Mouse (Mus musculus): ENCODE data around the gene Rai1. TPM values are rescaled to one million over a fixed set of nuclear protein-coding genes. Genes with fewer than 3 reads are reported as not detected.

Gene Rai1
- polyA plus RNA-seq, 1 experiment, result 123 TPM

DNA sequence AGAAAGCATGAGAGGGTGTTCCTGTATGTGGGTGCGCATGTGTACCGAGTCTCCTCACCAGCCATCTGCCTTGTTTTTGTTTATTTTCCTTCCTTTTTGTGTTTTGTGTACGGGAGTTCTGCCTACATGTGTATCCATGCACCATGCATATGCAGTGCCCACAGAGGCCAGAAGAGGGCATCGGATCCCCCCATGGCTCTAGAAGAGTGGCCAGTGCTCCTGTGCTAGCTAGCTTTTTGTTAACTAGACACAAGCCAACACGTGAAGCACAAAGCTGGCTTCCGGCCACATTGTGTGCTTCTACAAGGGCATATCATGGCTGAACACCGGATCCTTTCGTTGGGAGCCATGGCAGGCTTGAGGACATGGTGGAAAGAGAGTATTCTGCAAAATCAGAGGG lies 34.2 kb upstream of the Rai1 start:
- Histone ChIP-seq H3K27ac (ENCODE audit: insufficient read depth, low read depth, low read length) (no peak overlapping the region), H3K4me3 (ENCODE audit: insufficient read depth, low read depth, low read length) (no peak overlapping the region), H3K4me1 (ENCODE audit: control insufficient read depth, insufficient read depth, low read length) (peaks cover 2% of the 10 kb centered on the region; the same call in 1 of the 2 replicates)
- WGBS, result 26% methylated on average over 8 of the region's 8 CpGs
- 0 out of 2 replicates have a peak, but pooled peaks have one; percentile 13 for TF ChIP-seq CTCF (IDR thresholded peaks at IDR 0.05; ENCODE audit: insufficient read depth, low read depth, low read length)
- TF ChIP-seq POLR2A (IDR thresholded peaks at IDR 0.05; ENCODE audit: insufficient read depth, low read depth, low read length), result no peak

DNA sequence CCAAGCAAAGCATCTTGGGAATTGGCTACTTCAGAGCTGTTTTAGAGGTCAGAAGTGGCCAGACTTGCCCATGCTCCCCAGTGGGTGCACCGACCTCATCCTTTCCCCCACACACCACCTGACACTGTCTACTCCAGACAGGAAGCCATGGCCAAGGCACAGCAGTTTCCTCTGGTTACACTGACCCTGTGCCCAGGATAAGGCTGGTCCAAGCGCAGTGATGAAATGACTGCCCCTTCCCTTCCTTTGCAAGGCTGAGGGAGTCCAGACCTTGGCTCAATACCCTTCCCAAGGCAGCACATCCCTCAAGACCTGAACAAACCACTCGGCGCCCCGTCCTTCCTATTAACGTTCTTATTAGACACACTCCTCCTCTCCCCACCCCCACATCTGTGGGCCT lies 33.6 kb upstream of the Rai1 start:
- Histone ChIP-seq H3K4me1 (ENCODE audit: control insufficient read depth, insufficient read depth, low read length) (peaks cover 2% of the 10 kb centered on the region; the same call in 1 of the 2 replicates), H3K4me3 (ENCODE audit: insufficient read depth, low read depth, low read length) (no peak overlapping the region), H3K27ac (ENCODE audit: insufficient read depth, low read depth, low read length) (no peak overlapping the region)
- 91% methylated on average over 6 of the region's 6 CpGs for WGBS
- TF ChIP-seq POLR2A (IDR thresholded peaks at IDR 0.05; ENCODE audit: insufficient read depth, low read depth, low read length) (no peak), CTCF (IDR thresholded peaks at IDR 0.05; ENCODE audit: insufficient read depth, low read depth, low read length) (no peak)

DNA sequence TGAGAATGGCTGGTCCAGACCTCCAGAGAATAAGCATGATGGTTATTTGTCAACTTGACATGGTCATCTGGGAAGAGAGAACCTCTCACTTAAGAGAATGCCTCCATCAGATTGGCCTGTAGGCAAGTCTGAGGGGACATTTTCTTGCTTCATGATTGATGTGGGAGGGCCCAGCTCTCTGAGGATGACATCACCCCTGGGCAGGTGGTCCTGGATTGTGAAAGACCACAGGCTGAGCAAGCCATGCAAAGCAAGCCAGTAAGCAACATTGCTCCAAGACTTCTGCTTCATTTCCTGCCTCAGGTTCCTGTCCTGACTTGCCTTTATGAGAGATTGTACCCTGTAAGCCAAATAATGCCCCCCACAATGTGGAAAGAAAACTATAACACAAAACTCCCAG lies 31.7 kb upstream of the Rai1 start:
- H3K4me3 ChIP-seq (ENCODE audit: insufficient read depth, low read depth, low read length), result no peak overlapping the region
- no peak overlapping the region for H3K27ac ChIP-seq (ENCODE audit: insufficient read depth, low read depth, low read length)
- TF ChIP-seq CTCF (IDR thresholded peaks at IDR 0.05; ENCODE audit: insufficient read depth, low read depth, low read length) (no peak), POLR2A (IDR thresholded peaks at IDR 0.05; ENCODE audit: insufficient read depth, low read depth, low read length) (no peak)
- peaks cover 2% of the 10 kb centered on the region; the same call in 1 of the 2 replicates for H3K4me1 ChIP-seq (ENCODE audit: control insufficient read depth, insufficient read depth, low read length)

DNA sequence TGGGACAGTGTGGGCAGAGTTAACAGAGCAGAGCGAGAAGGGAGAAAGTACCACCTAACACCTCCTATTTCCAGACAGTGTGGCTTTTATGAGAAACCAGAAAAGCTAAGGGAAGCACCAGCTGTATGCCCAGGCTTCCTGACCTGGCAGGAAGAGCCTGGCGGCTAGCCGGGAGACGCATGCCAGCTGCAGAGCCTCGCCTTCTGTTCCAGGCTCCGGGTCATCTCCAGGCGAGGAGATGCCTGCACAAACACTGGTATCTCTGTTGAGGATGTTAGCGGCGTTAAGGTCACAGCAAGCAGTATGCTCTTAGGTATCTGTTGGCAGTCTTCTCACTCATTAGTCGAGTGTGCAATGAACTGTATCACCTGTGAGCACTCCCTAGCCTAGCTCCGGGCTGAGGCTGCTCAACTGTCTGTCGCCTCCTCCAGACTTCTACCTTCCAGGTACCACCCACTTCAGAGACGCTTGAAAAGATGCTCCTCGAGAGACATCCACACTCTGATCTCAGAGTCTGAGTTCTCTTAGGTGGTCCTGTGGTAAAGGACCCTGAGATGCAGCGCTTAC lies 30.8 kb upstream of the Rai1 start:
- H3K4me1 ChIP-seq (ENCODE audit: control insufficient read depth, insufficient read depth, low read length), result peaks cover 2% of the 10 kb centered on the region; the same call in 1 of the 2 replicates
- TF ChIP-seq CTCF (IDR thresholded peaks at IDR 0.05; ENCODE audit: insufficient read depth, low read depth, low read length), result no peak
- no peak for TF ChIP-seq POLR2A (IDR thresholded peaks at IDR 0.05; ENCODE audit: insufficient read depth, low read depth, low read length)
- no peak overlapping the region for H3K27ac ChIP-seq (ENCODE audit: insufficient read depth, low read depth, low read length)
- no peak overlapping the region for H3K4me3 ChIP-seq (ENCODE audit: insufficient read depth, low read depth, low read length)
- WGBS, result 62% methylated on average over 15 of the region's 15 CpGs

DNA sequence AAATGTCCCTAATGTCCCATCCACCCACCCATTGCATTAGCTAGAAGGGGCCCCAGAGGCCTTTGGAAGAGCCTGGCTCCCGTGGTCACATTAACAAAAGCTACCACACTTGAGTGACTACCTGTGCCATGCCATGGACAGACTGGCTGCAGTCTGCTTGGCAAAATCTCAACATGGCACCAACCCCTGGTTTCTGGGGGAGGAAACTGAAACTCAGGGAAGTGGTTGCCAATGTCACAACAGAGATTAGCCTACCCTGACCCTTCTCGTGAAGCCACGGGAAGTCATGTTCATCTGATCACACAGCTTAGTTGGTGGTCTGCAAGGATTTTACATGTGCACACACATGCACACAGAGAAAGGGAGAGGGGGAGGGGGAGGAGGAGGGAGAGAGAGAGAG lies 28.6 kb upstream of the Rai1 start:
- TF ChIP-seq POLR2A (IDR thresholded peaks at IDR 0.05; ENCODE audit: insufficient read depth, low read depth, low read length) (no peak), CTCF (IDR thresholded peaks at IDR 0.05; ENCODE audit: insufficient read depth, low read depth, low read length) (no peak)
- Histone ChIP-seq H3K27ac (ENCODE audit: insufficient read depth, low read depth, low read length) (no peak overlapping the region), H3K4me3 (ENCODE audit: insufficient read depth, low read depth, low read length) (no peak overlapping the region), H3K4me1 (ENCODE audit: control insufficient read depth, insufficient read depth, low read length) (peaks cover 2% of the 10 kb centered on the region; the same call in 1 of the 2 replicates)
- 76% methylated on average over 3 of the region's 3 CpGs for WGBS

DNA sequence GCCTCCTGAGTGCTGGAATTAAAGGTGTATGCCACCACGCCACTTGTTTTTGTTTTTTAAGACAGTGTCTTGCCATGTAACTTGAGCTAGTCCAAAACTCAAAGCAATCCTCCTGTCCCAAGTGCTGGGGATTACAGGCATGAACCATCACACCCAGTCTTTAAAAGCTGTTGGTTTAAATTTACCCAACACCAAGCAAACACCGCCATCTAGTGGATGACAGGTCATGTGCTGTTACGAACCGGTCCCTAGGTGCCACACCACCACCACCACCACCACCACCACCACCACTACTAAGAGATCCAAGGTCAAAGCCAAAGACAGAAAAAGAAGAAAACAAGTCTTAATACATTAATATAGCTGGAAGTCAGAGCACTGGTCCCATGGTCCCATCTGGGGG lies 28.0 kb upstream of the Rai1 start:
- Histone ChIP-seq H3K27ac (ENCODE audit: insufficient read depth, low read depth, low read length) (no peak overlapping the region), H3K4me1 (ENCODE audit: control insufficient read depth, insufficient read depth, low read length) (peaks cover 2% of the 10 kb centered on the region; the same call in 1 of the 2 replicates), H3K4me3 (ENCODE audit: insufficient read depth, low read depth, low read length) (no peak overlapping the region)
- TF ChIP-seq POLR2A (IDR thresholded peaks at IDR 0.05; ENCODE audit: insufficient read depth, low read depth, low read length) (no peak), CTCF (IDR thresholded peaks at IDR 0.05; ENCODE audit: insufficient read depth, low read depth, low read length) (no peak)
- 27% methylated on average over 4 of the region's 4 CpGs for WGBS

DNA sequence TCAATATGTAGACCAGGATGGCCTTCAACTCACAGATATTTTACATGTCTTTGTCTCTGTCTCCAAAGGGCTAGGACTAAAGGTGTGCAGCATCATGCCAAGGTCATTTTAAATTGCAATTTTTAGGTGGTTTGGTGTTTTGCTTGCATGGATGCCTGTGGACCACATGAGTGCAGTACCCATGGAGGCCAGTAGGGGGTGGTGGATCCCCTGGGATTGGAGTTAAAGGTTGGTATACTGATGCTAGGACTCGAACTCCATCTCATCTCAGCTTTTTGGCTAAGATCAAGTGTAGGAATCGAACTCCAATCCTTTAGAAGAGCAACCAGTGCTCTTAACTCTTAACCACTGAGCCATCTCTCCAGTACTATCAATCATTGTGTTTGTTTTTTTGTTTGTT lies 20.2 kb upstream of the Rai1 start:
- no peak overlapping the region for H3K4me3 ChIP-seq (ENCODE audit: insufficient read depth, low read depth, low read length)
- 45% methylated on average over 2 of the region's 2 CpGs for WGBS
- no peak overlapping the region for H3K27ac ChIP-seq (ENCODE audit: insufficient read depth, low read depth, low read length)
- no peak for TF ChIP-seq CTCF (IDR thresholded peaks at IDR 0.05; ENCODE audit: insufficient read depth, low read depth, low read length)
- H3K4me1 ChIP-seq (ENCODE audit: control insufficient read depth, insufficient read depth, low read length), result no peaks in the 10 kb centered on the region

DNA sequence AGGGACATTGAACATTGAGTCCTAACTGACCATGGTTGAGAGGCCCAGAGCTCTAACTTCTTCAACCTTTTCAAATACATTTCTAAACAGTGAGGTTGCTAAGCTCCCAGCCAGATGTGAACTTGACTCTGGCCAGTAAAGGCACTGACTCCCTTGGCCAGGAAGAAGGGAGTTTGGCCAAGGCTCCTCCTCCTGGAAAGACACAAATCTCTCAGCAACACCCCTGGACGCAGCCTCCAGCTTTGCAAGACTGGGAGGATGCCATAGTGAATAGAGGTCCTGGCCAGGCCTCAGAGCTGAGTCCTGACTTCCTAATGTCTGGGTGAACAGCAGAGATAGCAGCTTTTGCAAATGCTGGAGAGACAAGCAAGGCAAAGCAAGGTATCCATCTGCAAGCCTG lies 18.1 kb upstream of the Rai1 start:
- Histone ChIP-seq H3K4me3 (ENCODE audit: insufficient read depth, low read depth, low read length) (no peak overlapping the region), H3K4me1 (ENCODE audit: control insufficient read depth, insufficient read depth, low read length) (peaks cover 8% of the 10 kb centered on the region), H3K27ac (ENCODE audit: insufficient read depth, low read depth, low read length) (no peak overlapping the region)
- TF ChIP-seq POLR2A (IDR thresholded peaks at IDR 0.05; ENCODE audit: insufficient read depth, low read depth, low read length) (no peak), CTCF (IDR thresholded peaks at IDR 0.05; ENCODE audit: insufficient read depth, low read depth, low read length) (no peak)
- 78% methylated on average over 1 of the region's 1 CpGs for WGBS

DNA sequence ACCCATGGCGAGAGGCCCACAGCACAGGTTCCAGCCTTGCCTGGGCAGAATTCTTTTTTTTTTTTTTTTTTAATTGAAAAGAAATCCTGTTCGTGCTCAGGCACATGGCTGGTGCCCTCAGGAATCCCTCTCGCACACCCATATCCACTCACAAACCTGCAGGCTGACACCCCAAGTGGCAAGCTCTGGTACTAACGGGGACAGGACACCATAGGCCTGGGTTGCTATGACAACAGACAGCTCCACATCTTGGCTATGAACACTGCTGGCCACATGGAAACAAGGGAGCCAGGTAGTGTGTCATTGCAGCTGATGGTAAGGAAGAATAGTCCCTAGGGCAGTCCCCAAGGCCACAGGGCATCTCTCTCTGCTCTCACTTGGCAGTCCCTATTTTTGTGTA lies 15.9 kb upstream of the Rai1 start:
- no peak overlapping the region for H3K4me3 ChIP-seq (ENCODE audit: insufficient read depth, low read depth, low read length)
- no peak for TF ChIP-seq CTCF (IDR thresholded peaks at IDR 0.05; ENCODE audit: insufficient read depth, low read depth, low read length)
- TF ChIP-seq POLR2A (IDR thresholded peaks at IDR 0.05; ENCODE audit: insufficient read depth, low read depth, low read length), result no peak
- 49% methylated on average over 4 of the region's 4 CpGs for WGBS
- H3K4me1 ChIP-seq (ENCODE audit: control insufficient read depth, insufficient read depth, low read length), result peaks cover 12% of the 10 kb centered on the region
- H3K27ac ChIP-seq (ENCODE audit: insufficient read depth, low read depth, low read length), result no peak overlapping the region
